Mouse (Mus musculus): ENCODE measurements around the gene Fam174b.

Fam174b gene

DNA sequence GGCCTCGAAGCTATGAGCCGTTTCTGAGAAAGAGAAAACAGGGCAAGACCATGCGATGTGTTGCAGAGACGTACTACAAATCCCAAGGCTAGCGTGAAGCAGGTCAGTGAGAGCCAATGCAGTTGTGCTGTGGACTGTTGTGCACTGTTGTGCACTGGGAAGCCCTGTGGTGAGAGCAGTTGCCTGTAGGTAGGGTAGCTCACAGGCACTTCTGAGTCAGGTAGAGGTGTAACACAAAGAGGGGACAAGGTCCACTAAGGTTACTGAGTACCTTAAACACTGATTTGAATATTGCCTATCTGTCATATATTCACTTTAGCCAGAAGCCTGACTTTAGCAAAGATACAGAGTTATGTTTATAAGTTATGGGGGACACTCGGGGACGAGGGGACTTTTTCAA is 74.4 kb downstream of the Fam174b start:
- no peak for DNase-seq (ENCODE audit: low spot score in 2 of 2)

DNA sequence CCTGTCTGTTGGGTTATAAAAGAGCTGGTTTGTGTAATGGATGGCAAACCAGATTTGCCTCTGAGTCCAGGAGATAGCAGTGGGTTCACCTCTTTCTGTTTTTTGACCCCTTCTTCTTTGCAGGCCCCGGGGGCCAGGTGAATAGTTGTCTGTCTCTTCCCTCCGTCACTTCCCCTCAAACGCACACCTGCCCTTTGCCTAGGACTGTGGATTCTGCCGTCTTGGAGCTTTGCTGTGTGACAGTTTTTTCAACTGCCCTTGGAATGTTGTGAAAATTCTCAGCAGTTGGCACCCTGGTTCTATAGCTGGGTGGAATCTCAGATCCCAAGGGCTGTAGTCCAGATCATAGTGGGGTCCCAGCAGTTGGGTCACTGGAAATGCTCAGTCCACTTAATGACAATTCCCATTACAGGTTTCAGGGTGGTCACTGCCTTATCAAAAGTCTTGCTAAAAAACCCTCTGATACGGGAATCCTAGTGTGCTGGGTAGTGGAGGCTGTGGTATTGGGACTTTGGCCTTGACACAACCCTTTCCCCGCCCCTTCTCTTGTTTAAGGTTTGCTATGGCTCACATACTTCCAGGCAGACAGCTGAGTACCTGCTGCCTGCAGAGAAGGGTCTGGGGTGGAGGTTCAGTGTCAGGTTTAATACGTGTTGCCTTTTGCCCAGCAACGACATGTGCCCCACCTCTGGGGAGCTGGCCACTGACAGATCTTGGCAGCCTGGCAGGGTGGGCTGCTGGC is 76.3 kb downstream of the Fam174b start:
- DNase-seq (ENCODE audit: low spot score in 2 of 2): no peak

DNA sequence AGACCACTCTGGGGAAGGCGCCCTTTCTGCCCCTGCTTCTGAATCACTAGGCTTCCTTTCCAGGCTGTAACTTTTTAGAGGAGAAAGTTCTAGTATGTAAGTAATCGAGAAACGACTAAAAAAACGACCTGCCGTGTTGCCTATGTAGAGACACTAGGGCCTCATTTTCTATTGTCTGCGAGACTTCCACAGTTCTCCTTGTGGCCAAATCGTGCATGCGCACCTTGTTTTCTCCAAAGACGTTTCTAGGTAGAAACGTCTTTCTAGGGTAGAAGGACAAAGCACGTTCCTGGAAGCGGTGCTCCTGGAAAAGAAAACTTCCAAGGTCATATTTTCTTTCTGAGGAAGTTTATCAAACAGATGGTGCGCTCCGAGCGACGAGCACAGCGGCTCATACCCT is 79.3 kb downstream of the Fam174b start:
- no peak for DNase-seq (ENCODE audit: low spot score in 2 of 2)

Measured in frontal cortex, postnatal 36 days (tissue).